Mouse (Mus musculus): ENCODE measurements at regions not wholly inside any gene's neighbourhood (a gene's known extent, or its start where the extent isn't known, plus 50 kb on each side); places are given as distances from the start of the nearest gene placed in this dataset.
A peak's percentile ranks its signal among the peaks of the same experiment; 100 is the strongest.

DNA sequence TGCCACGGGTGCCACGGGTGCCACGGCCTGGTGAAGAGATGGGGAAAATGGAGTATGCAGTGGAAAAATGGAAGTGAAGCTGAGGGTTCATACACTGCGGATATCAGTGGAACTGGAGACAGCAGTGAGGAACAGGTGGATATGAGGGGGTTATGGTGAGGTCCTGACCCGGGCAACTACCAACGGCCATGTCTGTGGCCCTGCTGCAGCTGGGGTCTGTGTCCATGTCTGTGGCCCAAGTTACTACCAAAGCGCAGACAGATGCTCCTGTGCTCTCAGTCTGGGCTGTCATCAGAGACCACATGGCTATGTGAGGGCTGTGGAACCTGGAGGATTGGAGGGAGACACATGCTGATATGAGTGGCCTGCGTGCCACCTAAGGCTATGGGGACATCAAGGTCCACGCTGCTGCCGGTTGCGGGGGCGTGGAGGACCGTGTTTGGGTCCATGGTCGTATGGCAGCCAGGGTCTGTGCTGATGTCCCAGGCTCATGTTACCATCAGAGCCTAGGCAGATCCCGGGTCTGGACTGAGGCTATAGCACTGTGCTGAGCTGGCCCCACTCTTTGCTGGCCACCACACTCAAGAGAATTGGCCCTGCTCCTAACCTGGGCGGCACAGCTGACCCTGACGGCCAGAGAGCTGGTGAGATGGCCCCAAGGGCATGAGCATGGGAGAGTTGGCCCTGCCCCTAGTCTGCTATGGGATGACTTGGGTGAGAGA is 128.6 kb downstream of the Map3k7 start:
- Histone ChIP-seq H3K9me3 (replicated peaks; ENCODE audit: insufficient read depth, low read length) (no peaks in the 10 kb centered on the region), H3K27ac (ENCODE audit: control insufficient read depth, low read depth, low read length) (no peak overlapping the region), H3K9ac (ENCODE audit: control insufficient read depth, low read depth, low read length, poor library complexity, severe bottlenecking) (no peak overlapping the region), H3K36me3 (ENCODE audit: control insufficient read depth in 1 of 2, insufficient read depth in 2 of 2, low read length in 2 of 2) (no peaks in the 10 kb centered on the region), H3K79me2 (ENCODE audit: control insufficient read depth, insufficient read depth, low read length, poor library complexity) (no peaks in the 10 kb centered on the region), H3K27me3 (ENCODE audit: control insufficient read depth in 1 of 2, insufficient read depth in 2 of 2, low read length in 2 of 2) (no peaks in the 10 kb centered on the region; a peak in 1 of 4 replicates), H3K4me1 (ENCODE audit: control insufficient read depth in 1 of 2, insufficient read depth in 2 of 2, low read length in 2 of 2) (no peaks in the 10 kb centered on the region), H3K4me3 (ENCODE audit: control insufficient read depth in 1 of 2, insufficient read depth in 1 of 2, low read depth in 2 of 2, low read length in 2 of 2) (no peak overlapping the region)
- no peak for DNase-seq (ENCODE audit: low read depth, low spot score)
- TF ChIP-seq ELF1 (IDR thresholded peaks at IDR 0.05; ENCODE audit: low read depth, low read length): no peak
- no peak for TF ChIP-seq NELFE (IDR thresholded peaks at IDR 0.05; ENCODE audit: low read depth, low read length)
- no peak for TF ChIP-seq MAX (IDR thresholded peaks at IDR 0.05; ENCODE audit: low read length)
- no peak for TF ChIP-seq ZC3H11A (IDR thresholded peaks at IDR 0.05; ENCODE audit: low read depth, low read length)

DNA sequence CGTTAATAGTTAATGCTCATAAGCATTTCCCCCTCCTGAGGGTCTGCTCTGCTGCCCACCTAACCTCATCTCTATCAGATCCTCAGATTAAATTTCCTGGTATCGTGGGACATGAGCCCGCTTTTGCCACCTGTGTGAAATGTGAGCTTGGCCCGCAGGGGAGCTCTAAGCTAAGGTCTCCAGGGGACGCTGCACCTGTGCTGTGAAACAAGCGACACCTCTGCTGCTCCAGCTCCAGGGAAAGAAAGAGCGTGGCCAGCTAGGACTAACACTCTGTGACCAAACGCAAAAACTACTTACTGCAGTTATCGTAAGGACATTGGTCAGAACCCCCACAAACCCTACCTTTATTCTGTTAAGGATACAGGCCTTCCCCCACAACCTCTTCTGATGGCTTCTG is 134.3 kb downstream of the Map3k7 start:
- DNase-seq (ENCODE audit: low read depth, low spot score): no peak
- Histone ChIP-seq H3K4me1 (ENCODE audit: control insufficient read depth in 1 of 2, insufficient read depth in 2 of 2, low read length in 2 of 2) (peaks cover 0 to 6% of the 10 kb centered on the region in 2 experiments; a peak in 1 of 4 replicates), H3K27me3 (ENCODE audit: control insufficient read depth in 1 of 2, insufficient read depth in 2 of 2, low read length in 2 of 2) (no peaks in the 10 kb centered on the region; a peak in 3 of 4 replicates), H3K9me3 (replicated peaks; ENCODE audit: insufficient read depth, low read length) (no peaks in the 10 kb centered on the region), H3K4me3 (ENCODE audit: control insufficient read depth in 1 of 2, insufficient read depth in 1 of 2, low read depth in 2 of 2, low read length in 2 of 2) (no peak overlapping the region), H3K36me3 (ENCODE audit: control insufficient read depth in 1 of 2, insufficient read depth in 2 of 2, low read length in 2 of 2) (no peaks in the 10 kb centered on the region), H3K27ac (ENCODE audit: control insufficient read depth, low read depth, low read length) (no peak overlapping the region), H3K79me2 (ENCODE audit: control insufficient read depth, insufficient read depth, low read length, poor library complexity) (no peaks in the 10 kb centered on the region), H3K9ac (ENCODE audit: control insufficient read depth, low read depth, low read length, poor library complexity, severe bottlenecking) (no peak overlapping the region)
- TF ChIP-seq RAD21 (IDR thresholded peaks at IDR 0.05; ENCODE audit: low read depth, low read length) (no peak), CTCF (IDR thresholded peaks at IDR 0.05 in 2 of 3, conservative IDR thresholded peaks at IDR 0.05 in 1 of 3; ENCODE audit: control insufficient read depth in 1 of 3, insufficient read depth in 1 of 3, low read depth in 2 of 3, low read length in 3 of 3, poor library complexity in 1 of 3, severe bottlenecking in 1 of 3) (no peak), ZKSCAN1 (IDR thresholded peaks at IDR 0.05; ENCODE audit: low read depth, low read length) (no peak), ZC3H11A (IDR thresholded peaks at IDR 0.05; ENCODE audit: low read depth, low read length) (no peak), MXI1 (IDR thresholded peaks at IDR 0.05; ENCODE audit: low read depth, low read length) (no peak)

DNA sequence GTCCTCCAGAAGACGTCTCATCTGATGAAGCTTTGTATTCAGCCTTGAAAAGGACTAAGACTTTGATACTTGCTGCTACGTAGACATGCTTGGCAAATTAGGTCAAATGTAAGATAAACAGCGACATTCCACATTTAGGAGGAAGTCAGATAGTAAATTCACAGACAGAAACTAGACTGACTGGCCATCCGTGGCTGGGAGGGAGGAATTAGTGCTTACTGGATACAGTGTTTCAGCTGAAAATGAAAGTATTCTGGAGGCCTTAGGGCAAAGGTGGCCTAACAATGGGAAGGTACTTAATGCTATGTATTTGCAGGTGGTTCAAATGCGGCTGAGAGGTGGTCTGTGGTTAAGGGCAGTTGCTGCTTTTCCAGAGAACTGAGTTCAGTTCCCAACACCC is 137.1 kb downstream of the Map3k7 start:
- Histone ChIP-seq H3K4me3 (ENCODE audit: control insufficient read depth in 1 of 2, insufficient read depth in 1 of 2, low read depth in 2 of 2, low read length in 2 of 2) (no peak overlapping the region), H3K79me2 (ENCODE audit: control insufficient read depth, insufficient read depth, low read length, poor library complexity) (no peaks in the 10 kb centered on the region), H3K9me3 (replicated peaks; ENCODE audit: insufficient read depth, low read length) (no peaks in the 10 kb centered on the region), H3K4me1 (ENCODE audit: control insufficient read depth in 1 of 2, insufficient read depth in 2 of 2, low read length in 2 of 2) (peaks cover 0 to 6% of the 10 kb centered on the region in 2 experiments; a peak in 1 of 4 replicates), H3K36me3 (ENCODE audit: control insufficient read depth in 1 of 2, insufficient read depth in 2 of 2, low read length in 2 of 2) (no peaks in the 10 kb centered on the region), H3K9ac (ENCODE audit: control insufficient read depth, low read depth, low read length, poor library complexity, severe bottlenecking) (no peak overlapping the region), H3K27me3 (ENCODE audit: control insufficient read depth in 1 of 2, insufficient read depth in 2 of 2, low read length in 2 of 2) (no peaks in the 10 kb centered on the region; a peak in 2 of 4 replicates), H3K27ac (ENCODE audit: control insufficient read depth, low read depth, low read length) (no peak overlapping the region)
- peak; percentile 12 for DNase-seq (ENCODE audit: low read depth, low spot score)
- TF ChIP-seq USF2 (IDR thresholded peaks at IDR 0.05; ENCODE audit: borderline replicate concordance in 1 of 2, insufficient read depth in 1 of 2, low read depth in 1 of 2, low read length in 2 of 2) (no peak), HCFC1 (IDR thresholded peaks at IDR 0.05; ENCODE audit: low read depth, low read length) (no peak), MXI1 (IDR thresholded peaks at IDR 0.05; ENCODE audit: low read depth, low read length) (no peak)

Measured in MEL (cell line).